Mouse (Mus musculus): Measurements from ENCODE around the gene Syndig1. TPM values are rescaled to one million over a fixed set of nuclear protein-coding genes. Genes with fewer than 3 reads are reported as not detected.
A peak's percentile ranks its signal among the peaks of the same experiment; 100 is the strongest.

Gene Syndig1
- polyA plus RNA-seq, 1 experiment from 2014 or later: 3.7 TPM

DNA sequence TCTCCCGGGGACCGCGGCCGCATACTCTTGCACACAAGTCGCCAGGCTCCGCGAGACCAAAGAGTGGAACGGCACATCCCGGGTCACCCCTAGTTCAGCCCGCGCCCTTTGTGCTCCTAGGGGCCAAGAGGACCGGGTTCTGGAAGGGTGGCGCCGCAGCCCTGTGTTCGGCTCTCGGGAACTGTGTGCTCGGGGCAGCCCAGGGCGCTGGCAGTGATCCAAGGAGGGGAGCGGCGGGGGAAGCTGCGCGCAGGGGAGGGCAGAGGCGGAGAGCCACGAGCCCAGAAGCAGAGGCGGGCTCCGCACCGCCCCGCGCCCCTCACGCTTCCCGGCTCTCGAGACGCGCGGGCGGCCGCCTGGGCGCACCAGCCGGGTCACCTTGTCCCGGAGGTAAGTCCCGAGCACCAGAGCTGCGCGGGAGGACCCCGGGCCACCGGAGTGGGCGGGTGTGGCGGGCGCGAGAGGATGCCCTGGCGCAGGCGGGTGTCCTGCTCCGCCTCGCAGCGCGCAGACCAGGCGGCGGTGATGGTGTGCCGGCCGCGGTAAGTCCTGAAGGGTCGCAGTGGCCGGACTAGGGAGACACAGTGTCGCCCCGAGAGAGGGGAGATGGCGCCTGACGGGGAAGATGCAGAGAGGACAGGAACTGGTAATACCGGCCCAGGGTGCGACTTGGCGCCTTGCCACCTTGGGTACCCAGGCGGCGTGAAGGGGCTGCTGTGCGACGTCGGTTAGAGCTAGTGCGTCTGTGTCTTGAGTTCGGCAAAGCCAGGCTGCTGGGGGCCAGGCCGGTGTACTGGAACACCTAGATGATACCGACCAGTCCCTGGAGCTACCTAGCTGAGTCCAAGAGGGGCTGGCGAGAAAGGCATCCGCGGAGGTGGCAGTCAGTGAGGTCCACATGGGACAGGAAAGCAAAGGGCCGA is 1.8 kb downstream of the Syndig1 start, which contains the start of gene C530025M09Rik:
C530025M09Rik (minus strand) TSS at position 678 of the 923 bp plus-strand sequence.
- H3K4me2 ChIP-seq (ENCODE audit: low read depth, low read length): peak within 1 kb of the TSS; percentile 93
- ATAC-seq (ENCODE audit: low read depth): peak; percentile 87
- no peak within 1 kb of the TSS for H3K27ac ChIP-seq (ENCODE audit: low read length)
- peaks cover 7% of the 10 kb centered on the region; the same call in 1 of the 2 replicates for H3K4me1 ChIP-seq (replicated peaks; ENCODE audit: control insufficient read depth, insufficient read depth, low read length)
- H3K4me3 ChIP-seq (ENCODE audit: low read length): peak within 1 kb of the TSS; percentile 59
- no peaks in the 10 kb centered on the region for H3K9me3 ChIP-seq (ENCODE audit: control insufficient read depth, low read length)
- peaks cover 34% of the 10 kb centered on the region for H3K27me3 ChIP-seq (ENCODE audit: control insufficient read depth, insufficient read depth, low read depth, low read length)
- under 1% methylated on average over 73 of the region's 82 CpGs for WGBS
- H3K36me3 ChIP-seq (ENCODE audit: control insufficient read depth, insufficient read depth, low read length): no peaks in the 10 kb centered on the region
- H3K9ac ChIP-seq (ENCODE audit: low read length): peak within 1 kb of the TSS; percentile 67

- WGBS: 1% methylated on average over 29 of the region's 29 CpGs
- no peaks in the 10 kb centered on the region for H3K9me3 ChIP-seq (ENCODE audit: control insufficient read depth, low read length)
- peak overlapping the region; percentile 93 for H3K4me2 ChIP-seq (ENCODE audit: low read depth, low read length)
- no peak overlapping the region for H3K27ac ChIP-seq (ENCODE audit: low read length)
- no peaks in the 10 kb centered on the region for H3K36me3 ChIP-seq (ENCODE audit: control insufficient read depth, insufficient read depth, low read length)
- peaks cover 7% of the 10 kb centered on the region; the same call in 1 of the 2 replicates for H3K4me1 ChIP-seq (replicated peaks; ENCODE audit: control insufficient read depth, insufficient read depth, low read length)
- 0 out of 2 replicates have a peak, but pooled peaks have one; percentile 3 for ATAC-seq (ENCODE audit: low read depth)
- H3K9ac ChIP-seq (ENCODE audit: low read length): no peak overlapping the region; the same call in 1 of the 2 replicates
- peaks cover 34% of the 10 kb centered on the region for H3K27me3 ChIP-seq (ENCODE audit: control insufficient read depth, insufficient read depth, low read depth, low read length)
- peak overlapping the region; percentile 59 for H3K4me3 ChIP-seq (ENCODE audit: low read length)
These were observed 2.6 kb downstream of the Syndig1 start for GRCm38 (mm10) chr2:149831459-149832245.

GRCm38 (mm10) chr2:149832301-149832700 is 3.3 kb downstream of the Syndig1 start:
- H3K9ac ChIP-seq (ENCODE audit: low read length): no peak overlapping the region
- 16% methylated on average over 5 of the region's 5 CpGs for WGBS
- no peak for ATAC-seq (ENCODE audit: low read depth)
- H3K27ac ChIP-seq (ENCODE audit: low read length): no peak overlapping the region
- H3K9me3 ChIP-seq (ENCODE audit: control insufficient read depth, low read length): no peaks in the 10 kb centered on the region
- peak overlapping the region; percentile 59 for H3K4me3 ChIP-seq (ENCODE audit: low read length)
- peaks cover 34% of the 10 kb centered on the region for H3K27me3 ChIP-seq (ENCODE audit: control insufficient read depth, insufficient read depth, low read depth, low read length)
- H3K4me2 ChIP-seq (ENCODE audit: low read depth, low read length): peak overlapping the region; percentile 93; the same call in 1 of the 2 replicates
- H3K36me3 ChIP-seq (ENCODE audit: control insufficient read depth, insufficient read depth, low read length): no peaks in the 10 kb centered on the region
- peaks cover 7% of the 10 kb centered on the region; the same call in 1 of the 2 replicates for H3K4me1 ChIP-seq (replicated peaks; ENCODE audit: control insufficient read depth, insufficient read depth, low read length)

DNA sequence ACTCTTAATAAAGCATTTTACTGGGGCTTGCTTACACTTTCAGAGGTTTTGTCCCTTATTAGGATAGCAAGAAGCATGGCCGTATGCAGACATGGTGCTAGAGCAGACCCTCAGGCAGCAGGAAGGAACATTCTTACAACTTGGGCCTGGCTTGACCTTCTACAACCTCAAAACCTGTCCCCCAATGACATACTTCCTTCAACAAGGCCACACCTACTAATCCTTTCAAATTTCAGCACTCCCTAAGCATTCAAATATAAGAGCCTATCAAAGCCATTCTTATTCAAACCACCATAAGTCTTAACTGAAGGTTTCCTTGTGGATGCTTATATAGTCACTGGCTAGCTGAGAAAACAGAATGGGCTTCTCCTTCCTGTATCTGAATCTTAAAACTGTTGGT is 6.1 kb downstream of the Syndig1 start:
- Histone ChIP-seq H3K4me1 (replicated peaks; ENCODE audit: control insufficient read depth, insufficient read depth, low read length) (peaks cover 7% of the 10 kb centered on the region; the same call in 1 of the 2 replicates), H3K27ac (ENCODE audit: low read length) (no peak overlapping the region), H3K36me3 (ENCODE audit: control insufficient read depth, insufficient read depth, low read length) (no peaks in the 10 kb centered on the region), H3K4me3 (ENCODE audit: low read length) (no peak overlapping the region), H3K27me3 (ENCODE audit: control insufficient read depth, insufficient read depth, low read depth, low read length) (peaks cover 23% of the 10 kb centered on the region), H3K9me3 (ENCODE audit: control insufficient read depth, low read length) (no peaks in the 10 kb centered on the region), H3K9ac (ENCODE audit: low read length) (no peak overlapping the region), H3K4me2 (ENCODE audit: low read depth, low read length) (no peak overlapping the region)
- ATAC-seq (ENCODE audit: low read depth): no peak
- WGBS: 85% methylated on average over 1 of the region's 1 CpGs

GRCm38 (mm10) chr2:149836471-149837135 is 7.6 kb downstream of the Syndig1 start:
- ATAC-seq (ENCODE audit: low read depth): no peak
- no peaks in the 10 kb centered on the region for H3K36me3 ChIP-seq (ENCODE audit: control insufficient read depth, insufficient read depth, low read length)
- H3K9ac ChIP-seq (ENCODE audit: low read length): no peak overlapping the region

GRCm38 (mm10) chr2:149839666-149840065 is 10.7 kb downstream of the Syndig1 start:
- 67% methylated on average over 2 of the region's 2 CpGs for WGBS
- Histone ChIP-seq H3K9ac (ENCODE audit: low read length) (no peak overlapping the region), H3K9me3 (ENCODE audit: control insufficient read depth, low read length) (no peaks in the 10 kb centered on the region)

More at GRCm38 (mm10) chr2:149836471-149837135, 7.6 kb downstream of the Syndig1 start:
- 77% methylated on average over 2 of the region's 2 CpGs for WGBS
- no peak overlapping the region for H3K4me3 ChIP-seq (ENCODE audit: low read length)
- peaks cover 10% of the 10 kb centered on the region for H3K27me3 ChIP-seq (ENCODE audit: control insufficient read depth, insufficient read depth, low read depth, low read length)
- H3K9me3 ChIP-seq (ENCODE audit: control insufficient read depth, low read length): no peaks in the 10 kb centered on the region
- peaks cover under 1% of the 10 kb centered on the region; the same call in 1 of the 2 replicates for H3K4me1 ChIP-seq (replicated peaks; ENCODE audit: control insufficient read depth, insufficient read depth, low read length)
- no peak overlapping the region for H3K4me2 ChIP-seq (ENCODE audit: low read depth, low read length)
- no peak overlapping the region for H3K27ac ChIP-seq (ENCODE audit: low read length)

GRCm38 (mm10) chr2:149844575-149844974 is 15.6 kb downstream of the Syndig1 start:
- Histone ChIP-seq H3K9ac (ENCODE audit: low read length) (no peak overlapping the region), H3K27me3 (ENCODE audit: control insufficient read depth, insufficient read depth, low read depth, low read length) (no peaks in the 10 kb centered on the region), H3K4me2 (ENCODE audit: low read depth, low read length) (no peak overlapping the region), H3K9me3 (ENCODE audit: control insufficient read depth, low read length) (no peaks in the 10 kb centered on the region), H3K4me3 (ENCODE audit: low read length) (no peak overlapping the region), H3K27ac (ENCODE audit: low read length) (peak overlapping the region; percentile 51), H3K36me3 (ENCODE audit: control insufficient read depth, insufficient read depth, low read length) (no peaks in the 10 kb centered on the region), H3K4me1 (replicated peaks; ENCODE audit: control insufficient read depth, insufficient read depth, low read length) (peaks cover 7% of the 10 kb centered on the region; the same call in 1 of the 2 replicates)
- ATAC-seq (ENCODE audit: low read depth): peak; percentile 97
- WGBS: 61% methylated on average over 2 of the region's 2 CpGs

More at GRCm38 (mm10) chr2:149839666-149840065, 10.7 kb downstream of the Syndig1 start:
- Histone ChIP-seq H3K4me2 (ENCODE audit: low read depth, low read length) (no peak overlapping the region), H3K4me1 (replicated peaks; ENCODE audit: control insufficient read depth, insufficient read depth, low read length) (peaks cover 2% of the 10 kb centered on the region; the same call in 1 of the 2 replicates), H3K27ac (ENCODE audit: low read length) (no peak overlapping the region), H3K27me3 (ENCODE audit: control insufficient read depth, insufficient read depth, low read depth, low read length) (no peaks in the 10 kb centered on the region), H3K36me3 (ENCODE audit: control insufficient read depth, insufficient read depth, low read length) (no peaks in the 10 kb centered on the region), H3K4me3 (ENCODE audit: low read length) (no peak overlapping the region)
- ATAC-seq (ENCODE audit: low read depth): no peak

DNA sequence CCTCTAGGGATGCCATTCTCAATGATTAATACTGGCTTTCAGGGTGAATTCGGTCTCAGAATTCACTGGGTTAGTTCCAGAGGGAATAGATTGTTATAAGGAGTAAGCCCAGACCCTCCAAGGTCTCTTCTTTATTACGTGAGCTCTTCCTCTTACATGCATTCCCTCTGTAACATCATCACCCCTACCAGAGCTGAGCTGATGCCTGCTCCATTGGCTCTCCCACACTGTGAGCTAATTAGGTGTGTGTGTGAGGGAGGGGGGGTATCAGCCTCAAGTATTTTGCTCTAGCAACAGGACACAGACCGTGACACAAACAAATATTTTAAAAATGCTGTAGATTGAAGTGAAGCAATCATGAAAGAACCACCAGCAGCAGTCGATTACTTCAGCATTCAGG is 19.8 kb downstream of the Syndig1 start:
- Histone ChIP-seq H3K27me3 (ENCODE audit: control insufficient read depth, insufficient read depth, low read depth, low read length) (no peaks in the 10 kb centered on the region), H3K9me3 (ENCODE audit: control insufficient read depth, low read length) (no peaks in the 10 kb centered on the region), H3K4me3 (ENCODE audit: low read length) (no peak overlapping the region), H3K4me1 (replicated peaks; ENCODE audit: control insufficient read depth, insufficient read depth, low read length) (peaks cover 5% of the 10 kb centered on the region; the same call in 1 of the 2 replicates), H3K36me3 (ENCODE audit: control insufficient read depth, insufficient read depth, low read length) (no peaks in the 10 kb centered on the region), H3K9ac (ENCODE audit: low read length) (no peak overlapping the region), H3K4me2 (ENCODE audit: low read depth, low read length) (no peak overlapping the region), H3K27ac (ENCODE audit: low read length) (no peak overlapping the region)
- ATAC-seq (ENCODE audit: low read depth): no peak
- 56% methylated on average over 4 of the region's 4 CpGs for WGBS
